Mouse (Mus musculus) thymus, adult 2 months (tissue): ENCODE results near the gene Ifnar2.

Experiments
- CTCF ChIP-seq: fragments of 200-500 bp; IDR thresholded peaks from 2 replicates; pipeline ENCODE4 v1.5.1; 2012; ENCODE audit warnings: mild to moderate bottlenecking, control low read depth, low read length, moderate library complexity, borderline replicate concordance; ENCODE audit not compliant: control insufficient read depth, poor library complexity, insufficient read depth; ENCODE audit errors: extremely low read depth
- POLR2A ChIP-seq: fragments of 200-500 bp; IDR thresholded peaks from 2 replicates; pipeline ENCODE4 v1.6.1; 2012; ENCODE audit warnings: mild to moderate bottlenecking, low read length, control low read depth, moderate library complexity; ENCODE audit not compliant: control insufficient read depth, poor library complexity, insufficient read depth; ENCODE audit errors: extremely low read depth

- TF ChIP-seq POLR2A (no peak), CTCF (no peak)
These were observed 40.7 kb downstream of the Ifnar2 start for GRCm38 (mm10) chr16:91413102-91413844.
